Mouse (Mus musculus) heart, embryonic 12.5 days (tissue): ENCODE results near the gene Dpp6. TPM values are rescaled to one million over a fixed set of nuclear protein-coding genes. Genes with fewer than 3 reads are reported as not detected.

Experiments
- ATAC-seq: fragments of 200-750 bp; cut with Nextera tagmentation; 2 replicates; pipeline ENCODE4 v1.8.0; 2017; ENCODE audit warnings: moderate TSS enrichment, moderate library complexity; ENCODE audit not compliant: insufficient number of reproducible peaks, low FRiP score
- H3K27ac ChIP-seq: fragments of 300-500 bp; sonication (generic); 2 replicates; pipeline ENCODE4 v1.5.1; 2016; ENCODE audit warnings: mild to moderate bottlenecking, moderate library complexity; ENCODE audit not compliant: poor library complexity, severe bottlenecking
- H3K27me3 ChIP-seq: fragments of 300-500 bp; sonication (generic); replicated peaks from 2 replicates; pipeline ENCODE4 v1.6.1; 2016; ENCODE audit warnings: mild to moderate bottlenecking, moderate library complexity
- H3K36me3 ChIP-seq: fragments of 300-500 bp; sonication (generic); 2 replicates; pipeline ENCODE4 v1.6.1; 2016; ENCODE audit warnings: mild to moderate bottlenecking, moderate library complexity
- H3K4me1 ChIP-seq: fragments of 300-500 bp; sonication (generic); replicated peaks from 2 replicates; pipeline ENCODE4 v1.6.1; 2016; ENCODE audit warnings: mild to moderate bottlenecking
- H3K4me2 ChIP-seq: fragments of 300-500 bp; sonication (generic); 2 replicates; pipeline ENCODE4 v1.6.1; 2016; ENCODE audit warnings: mild to moderate bottlenecking, moderate library complexity
- H3K4me3 ChIP-seq: fragments of 300-500 bp; sonication (generic); 2 replicates; pipeline ENCODE4 v1.5.1; 2016; ENCODE audit warnings: mild to moderate bottlenecking
- H3K9ac ChIP-seq: fragments of 300-500 bp; sonication (generic); 2 replicates; pipeline ENCODE4 v1.6.1; 2016; ENCODE audit warnings: mild to moderate bottlenecking, moderate library complexity
- H3K9me3 ChIP-seq: fragments of 300-500 bp; sonication (generic); replicated peaks from 2 replicates; pipeline ENCODE4 v1.6.1; 2016; ENCODE audit warnings: mild to moderate bottlenecking, moderate library complexity
- WGBS: fragments of 180-500 bp; shearing (Covaris S2); methylation state at CpG from one replicate; pipeline ENCODE4 v1.1.7; 2016; 5-methylcytosine and 5-hydroxymethylcytosine counted together
- polyA plus RNA-seq: library from polyadenylated mRNA; unstranded; fragments of >200 nt; fragmentation: Nextera tagmentation; extraction: Ambion mirVana; gene quantifications from 2 replicates; pipeline ENCODE4 v1.2.1, GENCODE M21; 2016

Dpp6 gene
- polyA plus RNA-seq, 1 experiment from 2014 or later: 0.60 TPM

- Histone ChIP-seq H3K4me2 (no peak overlapping the region), H3K36me3 (no peaks in the 10 kb centered on the region), H3K27ac (no peak overlapping the region), H3K4me1 (no peaks in the 10 kb centered on the region), H3K27me3 (no peaks in the 10 kb centered on the region), H3K9me3 (no peaks in the 10 kb centered on the region), H3K9ac (no peak overlapping the region), H3K4me3 (no peak overlapping the region)
- no peak for ATAC-seq
- WGBS: 65% methylated on average over 2 of the region's 2 CpGs
Measured at GRCm38 (mm10) chr5:27134436-27135005, 317.5 kb downstream of the Dpp6 start.

GRCm38 (mm10) chr5:27147397-27147945, 330.5 kb downstream of the Dpp6 start:
- H3K9me3 ChIP-seq: no peaks in the 10 kb centered on the region
- H3K27me3 ChIP-seq: no peaks in the 10 kb centered on the region
- no peak overlapping the region for H3K27ac ChIP-seq
- ATAC-seq: no peak
- H3K9ac ChIP-seq: no peak overlapping the region
- no peak overlapping the region for H3K4me2 ChIP-seq
- no peaks in the 10 kb centered on the region for H3K36me3 ChIP-seq
- H3K4me1 ChIP-seq: no peaks in the 10 kb centered on the region
- H3K4me3 ChIP-seq: no peak overlapping the region
- WGBS: 83% methylated on average over 6 of the region's 6 CpGs

GRCm38 (mm10) chr5:27151017-27151416, 334.0 kb downstream of the Dpp6 start:
- H3K27ac ChIP-seq: no peak overlapping the region
- ATAC-seq: no peak
- no peaks in the 10 kb centered on the region for H3K9me3 ChIP-seq
- H3K36me3 ChIP-seq: no peaks in the 10 kb centered on the region
- no peaks in the 10 kb centered on the region for H3K4me1 ChIP-seq
- no peak overlapping the region for H3K4me2 ChIP-seq
- H3K9ac ChIP-seq: no peak overlapping the region
- 68% methylated on average over 1 of the region's 1 CpGs for WGBS
- H3K4me3 ChIP-seq: no peak overlapping the region
- no peaks in the 10 kb centered on the region for H3K27me3 ChIP-seq

- H3K9ac ChIP-seq: no peak overlapping the region
- H3K36me3 ChIP-seq: no peaks in the 10 kb centered on the region
- ATAC-seq: no peak
- no peak overlapping the region for H3K4me3 ChIP-seq
- H3K4me2 ChIP-seq: no peak overlapping the region
- no peaks in the 10 kb centered on the region for H3K4me1 ChIP-seq
- no peak overlapping the region for H3K27ac ChIP-seq
- H3K9me3 ChIP-seq: no peaks in the 10 kb centered on the region
- no peaks in the 10 kb centered on the region for H3K27me3 ChIP-seq
- WGBS: 64% methylated on average over 3 of the region's 3 CpGs
Measured at GRCm38 (mm10) chr5:27155671-27156070, 338.7 kb downstream of the Dpp6 start.

GRCm38 (mm10) chr5:27156366-27156765, 339.4 kb downstream of the Dpp6 start:
- WGBS: 70% methylated on average over 2 of the region's 2 CpGs
- Histone ChIP-seq H3K4me3 (no peak overlapping the region), H3K9me3 (no peaks in the 10 kb centered on the region), H3K36me3 (no peaks in the 10 kb centered on the region), H3K27ac (no peak overlapping the region), H3K4me1 (no peaks in the 10 kb centered on the region), H3K9ac (no peak overlapping the region), H3K27me3 (no peaks in the 10 kb centered on the region), H3K4me2 (no peak overlapping the region)
- no peak for ATAC-seq

- Histone ChIP-seq H3K4me1 (no peaks in the 10 kb centered on the region), H3K4me2 (no peak overlapping the region), H3K9ac (no peak overlapping the region), H3K27me3 (no peaks in the 10 kb centered on the region), H3K27ac (no peak overlapping the region), H3K9me3 (no peaks in the 10 kb centered on the region), H3K36me3 (no peaks in the 10 kb centered on the region), H3K4me3 (no peak overlapping the region)
- 47% methylated on average over 11 of the region's 11 CpGs for WGBS
- ATAC-seq: no peak
Measured at GRCm38 (mm10) chr5:27161122-27161645, 344.2 kb downstream of the Dpp6 start.

- Histone ChIP-seq H3K36me3 (no peaks in the 10 kb centered on the region), H3K9me3 (no peaks in the 10 kb centered on the region), H3K9ac (no peak overlapping the region), H3K27me3 (no peaks in the 10 kb centered on the region), H3K4me1 (no peaks in the 10 kb centered on the region), H3K27ac (no peak overlapping the region), H3K4me3 (no peak overlapping the region), H3K4me2 (no peak overlapping the region)
- ATAC-seq: no peak
- 97% methylated on average over 1 of the region's 1 CpGs for WGBS
Measured at GRCm38 (mm10) chr5:27168550-27168949, 351.5 kb downstream of the Dpp6 start.

- H3K9ac ChIP-seq: no peak overlapping the region
- H3K9me3 ChIP-seq: no peaks in the 10 kb centered on the region
- no peak overlapping the region for H3K4me3 ChIP-seq
- no peaks in the 10 kb centered on the region for H3K27me3 ChIP-seq
- H3K27ac ChIP-seq: no peak overlapping the region
- WGBS: 76% methylated on average over 4 of the region's 4 CpGs
- H3K4me1 ChIP-seq: no peaks in the 10 kb centered on the region
- no peak for ATAC-seq
- H3K36me3 ChIP-seq: no peaks in the 10 kb centered on the region
- H3K4me2 ChIP-seq: no peak overlapping the region
Measured at GRCm38 (mm10) chr5:27184963-27185362, 368.0 kb downstream of the Dpp6 start.

- ATAC-seq: no peak
- WGBS: 70% methylated on average over 5 of the region's 5 CpGs
- no peaks in the 10 kb centered on the region for H3K36me3 ChIP-seq
- no peaks in the 10 kb centered on the region for H3K4me1 ChIP-seq
- H3K9me3 ChIP-seq: no peaks in the 10 kb centered on the region
- H3K27ac ChIP-seq: no peak overlapping the region
- no peaks in the 10 kb centered on the region for H3K27me3 ChIP-seq
- no peak overlapping the region for H3K4me2 ChIP-seq
- H3K9ac ChIP-seq: no peak overlapping the region
- no peak overlapping the region for H3K4me3 ChIP-seq
Measured at GRCm38 (mm10) chr5:27191242-27191969, 374.4 kb downstream of the Dpp6 start.

GRCm38 (mm10) chr5:27194157-27194556, 377.2 kb downstream of the Dpp6 start:
- H3K4me2 ChIP-seq: no peak overlapping the region
- no peaks in the 10 kb centered on the region for H3K4me1 ChIP-seq
- no peak overlapping the region for H3K4me3 ChIP-seq
- no peaks in the 10 kb centered on the region for H3K9me3 ChIP-seq
- no peaks in the 10 kb centered on the region for H3K36me3 ChIP-seq
- no peak overlapping the region for H3K9ac ChIP-seq
- no peaks in the 10 kb centered on the region for H3K27me3 ChIP-seq
- no peak for ATAC-seq
- H3K27ac ChIP-seq: no peak overlapping the region
- WGBS: 71% methylated on average over 3 of the region's 3 CpGs

- Histone ChIP-seq H3K27me3 (no peaks in the 10 kb centered on the region), H3K4me3 (no peak overlapping the region), H3K9me3 (no peaks in the 10 kb centered on the region), H3K36me3 (no peaks in the 10 kb centered on the region), H3K9ac (no peak overlapping the region), H3K4me2 (no peak overlapping the region), H3K27ac (no peak overlapping the region), H3K4me1 (no peaks in the 10 kb centered on the region)
- WGBS: 67% methylated on average over 1 of the region's 1 CpGs
- no peak for ATAC-seq
Measured at GRCm38 (mm10) chr5:27194975-27195374, 378.0 kb downstream of the Dpp6 start.
